ENCODE assay signal across 28 mouse cellular contexts in genomic region chr1:170610695-170611094, GRCm38 (mm10). TPM values are rescaled to one million over a fixed set of nuclear protein-coding genes. Genes with fewer than 3 reads are reported as not detected.
A peak's percentile ranks its signal among the peaks of the same experiment; 100 is the strongest.
DNase-seq lines count a peak whose midpoint lies in the region; ATAC-seq and TF ChIP-seq lines count a peak whose summit lies in the region.
"Had no signal": no experiment of that assay in that cellular context is flagged by ENCODE, and none has a peak within 500 bp of the region (broad histone marks: within the 10 kb centered on the region; RNA-seq: fewer than 3 reads in every experiment).

No protein-coding gene starts in this region.

- no peak overlapping the region for H3K4me3 ChIP-seq in midbrain, embryonic 10.5 days
- H3K4me3 ChIP-seq in midbrain, embryonic 13.5 days (replicated peaks): no peak overlapping the region
- no peak overlapping the region for H3K4me3 ChIP-seq in liver, embryonic 14.5 days (ENCODE audit: insufficient read depth in 1 of 2, low read depth in 2 of 2, low read length in 2 of 2)
- no peak overlapping the region for H3K4me3 ChIP-seq in forebrain, embryonic 11.5 days (ENCODE audit: low read depth, low read length)
- no peak overlapping the region for H3K4me3 ChIP-seq in intestine, postnatal 0 days (ENCODE audit: low read depth, low read length)
- H3K4me3 ChIP-seq: embryonic facial prominence, embryonic 13.5 days; forebrain, embryonic 15.5 days; layer of hippocampus, adult 2 months; megakaryocyte, embryonic 14.5 days; midbrain, embryonic 15.5 days had no signal

- WGBS in midbrain, embryonic 10.5 days: 94% methylated on average over 3 of the region's 3 CpGs
- 96% methylated on average over 3 of the region's 3 CpGs for WGBS in midbrain, embryonic 13.5 days
- WGBS in liver, embryonic 14.5 days (ENCODE audit: insufficient replicate concordance): 20% methylated on average over 3 of the region's 3 CpGs
- 89% methylated on average over 3 of the region's 3 CpGs for WGBS in forebrain, embryonic 11.5 days
- WGBS in intestine, postnatal 0 days: 88% methylated on average over 3 of the region's 3 CpGs

- H3K36me3 ChIP-seq in midbrain, embryonic 10.5 days: no peaks in the 10 kb centered on the region
- no peaks in the 10 kb centered on the region for H3K36me3 ChIP-seq in midbrain, embryonic 13.5 days
- no peaks in the 10 kb centered on the region for H3K36me3 ChIP-seq in liver, embryonic 14.5 days (replicated peaks; ENCODE audit: control insufficient read depth, insufficient read depth, low read depth)
- H3K36me3 ChIP-seq in forebrain, embryonic 11.5 days (ENCODE audit: control insufficient read depth, insufficient read depth, low read length): no peaks in the 10 kb centered on the region
- H3K36me3 ChIP-seq in intestine, postnatal 0 days (ENCODE audit: control insufficient read depth, insufficient read depth): no peaks in the 10 kb centered on the region
- H3K36me3 ChIP-seq: embryonic facial prominence, embryonic 13.5 days; forebrain, embryonic 15.5 days; midbrain, embryonic 15.5 days had no signal

- no peak for ATAC-seq in midbrain, embryonic 13.5 days
- ATAC-seq in granulocyte monocyte progenitor cell, adult 5-6 weeks (replicated peaks; ENCODE audit: poor library complexity, severe bottlenecking): 0 out of 2 replicates have a peak, but pooled peaks have one; percentile 1
- ATAC-seq in liver, embryonic 14.5 days (ENCODE audit: insufficient read depth): peak; percentile 66
- ATAC-seq in forebrain, embryonic 11.5 days (replicated peaks; ENCODE audit: low FRiP score): no peak
- ATAC-seq in intestine, postnatal 0 days: no peak
- ATAC-seq: CD4-positive, CD25-positive, alpha-beta regulatory T cell, adult 4 months; forebrain, embryonic 15.5 days; hindbrain, embryonic 16.5 days; lung, postnatal 0 days; midbrain, embryonic 15.5 days had no signal

- no peak overlapping the region for H3K9ac ChIP-seq in midbrain, embryonic 13.5 days (replicated peaks)
- peak overlapping the region; percentile 52 for H3K9ac ChIP-seq in liver, embryonic 14.5 days (replicated peaks)
- no peak overlapping the region for H3K9ac ChIP-seq in forebrain, embryonic 11.5 days (ENCODE audit: low read length)
- no peak overlapping the region for H3K9ac ChIP-seq in intestine, postnatal 0 days (ENCODE audit: low read depth, low read length)
- H3K9ac ChIP-seq: embryonic facial prominence, embryonic 13.5 days; forebrain, embryonic 15.5 days; midbrain, embryonic 15.5 days had no signal

- no peak overlapping the region for H3K27ac ChIP-seq in midbrain, embryonic 10.5 days (replicated peaks)
- H3K27ac ChIP-seq in midbrain, embryonic 13.5 days: no peak overlapping the region
- peak overlapping the region; percentile 96 for H3K27ac ChIP-seq in liver, embryonic 14.5 days
- no peak overlapping the region for H3K27ac ChIP-seq in forebrain, embryonic 11.5 days (ENCODE audit: low read depth, low read length)
- H3K27ac ChIP-seq in intestine, postnatal 0 days (ENCODE audit: low read depth, low read length): no peak overlapping the region
- H3K27ac ChIP-seq: embryonic facial prominence, embryonic 13.5 days; forebrain, embryonic 15.5 days; layer of hippocampus, adult 2 months; midbrain, embryonic 15.5 days had no signal

- TF ChIP-seq CTCF in liver, embryonic 14.5 days (IDR thresholded peaks at IDR 0.05; ENCODE audit: low read depth): no peak
- no peak for TF ChIP-seq CTCF in intestine, postnatal 0 days (IDR thresholded peaks at IDR 0.05; ENCODE audit: low read depth)

- H3K9me3 ChIP-seq in midbrain, embryonic 10.5 days (replicated peaks): no peaks in the 10 kb centered on the region
- no peaks in the 10 kb centered on the region for H3K9me3 ChIP-seq in midbrain, embryonic 13.5 days
- no peaks in the 10 kb centered on the region for H3K9me3 ChIP-seq in liver, embryonic 14.5 days (ENCODE audit: control insufficient read depth, low read length)
- no peaks in the 10 kb centered on the region for H3K9me3 ChIP-seq in forebrain, embryonic 11.5 days (ENCODE audit: control insufficient read depth, low read length)
- no peaks in the 10 kb centered on the region for H3K9me3 ChIP-seq in intestine, postnatal 0 days (ENCODE audit: control insufficient read depth)
- H3K9me3 ChIP-seq: embryonic facial prominence, embryonic 13.5 days; forebrain, embryonic 15.5 days; megakaryocyte, embryonic 14.5 days; midbrain, embryonic 15.5 days had no signal

- H3K4me2 ChIP-seq in midbrain, embryonic 13.5 days (replicated peaks): no peak overlapping the region
- peak overlapping the region; percentile 55 for H3K4me2 ChIP-seq in liver, embryonic 14.5 days (ENCODE audit: low read depth)
- H3K4me2 ChIP-seq in forebrain, embryonic 11.5 days (ENCODE audit: low read depth, low read length, severe bottlenecking): no peak overlapping the region
- H3K4me2 ChIP-seq in intestine, postnatal 0 days (replicated peaks; ENCODE audit: low read depth): no peak overlapping the region
- H3K4me2 ChIP-seq: embryonic facial prominence, embryonic 13.5 days; forebrain, embryonic 15.5 days; midbrain, embryonic 15.5 days had no signal

- no peak for TF ChIP-seq EP300 in liver, embryonic 14.5 days (IDR thresholded peaks at IDR 0.05; ENCODE audit: low read depth)

- peaks cover 2% of the 10 kb centered on the region; the same call in 1 of the 2 replicates for H3K4me1 ChIP-seq in midbrain, embryonic 10.5 days
- no peaks in the 10 kb centered on the region for H3K4me1 ChIP-seq in midbrain, embryonic 13.5 days (replicated peaks)
- peaks cover 35 to 38% of the 10 kb centered on the region in 2 experiments for H3K4me1 ChIP-seq in liver, embryonic 14.5 days (replicated peaks; ENCODE audit: control insufficient read depth in 2 of 2, insufficient read depth in 2 of 2, low read length in 1 of 2)
- H3K4me1 ChIP-seq in forebrain, embryonic 11.5 days (replicated peaks; ENCODE audit: control insufficient read depth, insufficient read depth, low read length): no peaks in the 10 kb centered on the region
- H3K4me1 ChIP-seq in intestine, postnatal 0 days (replicated peaks; ENCODE audit: control insufficient read depth, insufficient read depth, low read length): no peaks in the 10 kb centered on the region
- H3K4me1 ChIP-seq: forebrain, embryonic 15.5 days; midbrain, embryonic 15.5 days had no signal

- DNase-seq in midbrain, embryonic 10.5 days (ENCODE audit: low spot score): peak; percentile 2
- no peak for DNase-seq in liver, embryonic 14.5 days (ENCODE audit: low read depth in 3 of 3, low spot score in 3 of 3)
- no peak for DNase-seq in left cerebral cortex, adult 9 months (ENCODE audit: low spot score in 2 of 2)
- DNase-seq in natural killer cell, adult 2 months (ENCODE audit: low spot score in 2 of 2): no peak
- DNase-seq in forebrain, embryonic 11.5 days (ENCODE audit: low spot score): no peak
- DNase-seq: adrenal gland, adult 2 months; cerebellum, adult 8-10 months; cerebellum, postnatal 36 days; gastrocnemius, postnatal 25 days; heart, adult 18-20 months; heart, postnatal 14 days; kidney, adult 2 months; kidney, postnatal 36 days; lung, postnatal 4 days; right cerebral cortex, adult 18-20 months; spleen, adult 18-20 months; thymus, postnatal 25 days had no signal

- no peaks in the 10 kb centered on the region for H3K27me3 ChIP-seq in midbrain, embryonic 10.5 days (ENCODE audit: low read depth, poor library complexity, severe bottlenecking)
- H3K27me3 ChIP-seq in midbrain, embryonic 13.5 days: no peaks in the 10 kb centered on the region
- no peaks in the 10 kb centered on the region for H3K27me3 ChIP-seq in liver, embryonic 14.5 days (ENCODE audit: control insufficient read depth, insufficient read depth, low read length)
- no peaks in the 10 kb centered on the region for H3K27me3 ChIP-seq in forebrain, embryonic 11.5 days (ENCODE audit: control insufficient read depth, insufficient read depth, low read length)
- no peaks in the 10 kb centered on the region for H3K27me3 ChIP-seq in intestine, postnatal 0 days (replicated peaks; ENCODE audit: control insufficient read depth, insufficient read depth, low read length)
- H3K27me3 ChIP-seq: embryonic facial prominence, embryonic 13.5 days; forebrain, embryonic 15.5 days; megakaryocyte, embryonic 14.5 days; midbrain, embryonic 15.5 days had no signal

RNA-seq across cellular contexts. Expression of gene Nos1ap, which starts 21.0 kb away (rescaled TPM):
- polyA plus RNA-seq in midbrain, embryonic 10.5 days (2016; fragmentation: Nextera tagmentation; extraction: Ambion mirVana): 7.9 and 9.1 TPM in 2 replicates
- 16.4 and 17.2 TPM in 2 replicates for polyA plus RNA-seq in midbrain, embryonic 13.5 days (2015; fragmentation: Nextera tagmentation; extraction: Ambion mirVana)
- 9.0 and 11.5 TPM in 2 replicates for total RNA-seq in granulocyte monocyte progenitor cell, adult 5-6 weeks (2014; fragmentation: Nextera tagmentation)
- total RNA-seq in granulocyte monocyte progenitor cell, adult 5-6 weeks (2017): 1.5 and 3.7 TPM in 2 replicates
- 1.8 and 2.6 TPM in 2 replicates for polyA plus RNA-seq in liver, embryonic 14.5 days (2012; rRNA removed)
- polyA plus RNA-seq in liver, embryonic 14.5 days (2014; fragmentation: Nextera tagmentation; extraction: Ambion mirVana): 2.2 and 3.8 TPM in 2 replicates
- 16.1 and 19.7 TPM in 2 replicates for polyA plus RNA-seq in forebrain, embryonic 11.5 days (2014; fragmentation: Nextera tagmentation; extraction: Ambion mirVana)
- 3.8 and 4.4 TPM in 2 replicates for polyA plus RNA-seq in intestine, postnatal 0 days (2015; fragmentation: Nextera tagmentation; extraction: Ambion mirVana)

RNA-seq across cellular contexts. Expression of gene Olfml2b, which starts 33.6 kb away (rescaled TPM):
- polyA plus RNA-seq in midbrain, embryonic 10.5 days (2016; fragmentation: Nextera tagmentation; extraction: Ambion mirVana): 6.1 and 7.6 TPM in 2 replicates
- 3.8 and 4.3 TPM in 2 replicates for polyA plus RNA-seq in midbrain, embryonic 13.5 days (2015; fragmentation: Nextera tagmentation; extraction: Ambion mirVana)
- not detected in 2 replicates for total RNA-seq in granulocyte monocyte progenitor cell, adult 5-6 weeks (2014; fragmentation: Nextera tagmentation)
- 0.90 and 1.1 TPM in 2 replicates for total RNA-seq in granulocyte monocyte progenitor cell, adult 5-6 weeks (2017)
- polyA plus RNA-seq in liver, embryonic 14.5 days (2012; rRNA removed): 0.73 and 0.74 TPM in 2 replicates
- 1.1 and 1.2 TPM in 2 replicates for polyA plus RNA-seq in liver, embryonic 14.5 days (2014; fragmentation: Nextera tagmentation; extraction: Ambion mirVana)
- polyA plus RNA-seq in forebrain, embryonic 11.5 days (2014; fragmentation: Nextera tagmentation; extraction: Ambion mirVana): 4.4 and 6.0 TPM in 2 replicates
- polyA plus RNA-seq in intestine, postnatal 0 days (2015; fragmentation: Nextera tagmentation; extraction: Ambion mirVana): 14.5 and 19.5 TPM in 2 replicates
- polyA plus RNA-seq: CD4-positive, CD25-positive, alpha-beta regulatory T cell, adult 4 months had no signal

Comparison
In these comparisons a context has a peak if more than half of its experiments do, and no peak if none do; other contexts are left out.
1. ATAC-seq: peak in granulocyte monocyte progenitor cell, adult 5-6 weeks (single experiment) and liver, embryonic 14.5 days (single experiment); none in midbrain, embryonic 13.5 days (single experiment), forebrain, embryonic 11.5 days (single experiment) and intestine, postnatal 0 days (single experiment).